Mouse (Mus musculus) olfactory bulb, adult 2 months (tissue): ENCODE measurements around the gene Actn3.

Source experiments
- CTCF ChIP-seq: fragments of 200-500 bp; IDR thresholded peaks from 2 replicates; pipeline ENCODE4 v1.5.1; 2012; ENCODE audit warnings: low read depth, mild to moderate bottlenecking, low read length, moderate library complexity; ENCODE audit not compliant: insufficient read depth
- POLR2A ChIP-seq: fragments of 200-500 bp; IDR thresholded peaks from 2 replicates; pipeline ENCODE4 v1.6.1; 2012; ENCODE audit warnings: mild to moderate bottlenecking, low read depth, low read length, moderate library complexity; ENCODE audit not compliant: insufficient read depth

DNA sequence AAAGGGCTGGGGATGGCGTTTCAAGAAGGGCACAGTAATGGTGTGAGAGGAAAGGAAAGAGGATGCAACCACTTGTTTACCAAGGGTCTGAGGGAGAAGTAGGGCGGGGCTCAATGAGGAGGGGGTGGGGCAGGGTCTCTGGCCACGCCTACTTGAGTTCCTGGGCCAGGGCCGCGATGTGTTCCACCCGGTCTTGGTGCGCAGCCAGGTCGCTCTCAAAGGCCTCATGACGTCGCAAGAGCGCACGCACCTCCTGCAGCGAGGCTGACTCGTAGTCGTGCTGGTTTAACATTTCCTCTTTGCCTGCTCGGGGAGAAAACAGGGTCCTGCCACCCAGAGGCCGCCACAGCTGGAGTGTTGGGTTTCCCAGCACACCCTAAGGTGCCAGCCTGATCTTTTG is 12.6 kb downstream of the Actn3 start:
- TF ChIP-seq POLR2A (no peak), CTCF (no peak)
